Mouse (Mus musculus) left cerebral cortex, postnatal 4 days (tissue): ENCODE data around the gene Fbxw8. TPM values are rescaled to one million over a fixed set of nuclear protein-coding genes. Genes with fewer than 3 reads are reported as not detected.

Experiments
- DNase-seq: peaks from one replicate; pipeline ENCODE4 v3.0.0-alpha.2; 2022
- intact Hi-C: fragments of 180-260 bp; cut with DNase I; formaldehyde crosslinking; loops from one replicate; pipeline ENCODE4 v1.15.1; 2025
- total RNA-seq, 2 experiments: library from RNA; stranded (reverse); gene quantifications; 2 replicates each; pipeline ENCODE4 v1.2.3; 2021

The Fbxw8 gene
- total RNA-seq, 2 experiments from 2014 or later: 45.6 to 45.8 TPM

DNA sequence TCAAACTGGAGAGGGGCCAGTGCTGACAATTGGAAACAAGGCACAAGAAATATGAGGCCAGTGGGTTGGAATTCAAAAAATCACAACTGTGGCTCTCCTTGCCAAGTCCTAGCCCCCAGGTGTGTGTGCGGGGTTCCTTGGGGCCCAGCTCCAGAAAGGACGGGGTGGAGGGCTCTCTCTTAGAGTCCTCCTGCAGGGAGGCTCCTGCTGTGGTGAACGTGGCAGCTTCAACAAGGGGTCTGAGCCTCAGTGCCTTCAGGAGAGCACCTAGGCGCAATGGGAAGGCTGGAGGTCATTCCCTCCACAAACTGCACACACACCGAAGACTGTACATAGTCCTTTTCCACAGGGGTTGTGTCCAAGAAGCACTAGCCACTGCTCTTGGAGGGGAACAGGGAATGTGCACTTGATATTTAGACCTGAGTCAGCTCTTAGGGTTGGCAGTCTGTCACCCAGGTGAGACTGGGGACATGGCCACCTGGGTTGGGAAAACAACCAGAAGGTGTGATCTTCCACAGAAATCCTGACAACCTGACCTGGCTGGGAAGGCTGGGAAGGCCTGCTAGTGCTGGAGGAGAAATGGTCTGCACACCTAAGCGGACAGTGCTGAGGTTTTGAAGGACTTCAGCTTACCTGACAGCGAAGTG lies 46.3 kb downstream of the Fbxw8 start:
- DNase-seq: no peak
- intact Hi-C loops: no loop called here

GRCm38 (mm10) chr5:118108124-118108793 lies 47.0 kb downstream of the Fbxw8 start:
- intact Hi-C loops: no loop called here
- DNase-seq: peak; percentile 96

DNA sequence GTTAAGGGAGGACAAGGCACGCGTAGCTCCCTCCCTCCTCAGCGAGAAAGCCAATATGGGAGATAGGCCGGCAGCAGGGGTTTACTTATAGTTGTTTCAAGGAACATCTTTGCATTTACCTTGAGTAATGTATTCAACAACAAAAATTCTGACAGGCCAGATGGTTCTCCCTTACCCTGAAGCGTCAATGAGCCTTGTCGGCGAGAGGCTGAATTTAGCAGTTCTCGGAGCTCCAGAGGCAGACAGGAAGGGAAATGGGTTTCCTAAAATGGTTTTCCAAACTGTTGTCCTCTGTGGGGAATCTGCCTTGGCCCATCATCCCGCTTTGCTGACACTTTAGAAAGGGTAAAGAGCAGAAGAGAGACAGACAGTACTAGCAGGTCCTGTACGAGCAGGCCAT lies 48.6 kb downstream of the Fbxw8 start:
- intact Hi-C loops: no loop called here
- no peak for DNase-seq

GRCm38 (mm10) chr5:118105536-118105935 lies 49.7 kb downstream of the Fbxw8 start:
- no peak for DNase-seq
- intact Hi-C loops: no loop called here

- intact Hi-C loops: no loop called here
- no peak for DNase-seq
These were observed 55.3 kb downstream of the Fbxw8 start for GRCm38 (mm10) chr5:118099870-118100478.

DNA sequence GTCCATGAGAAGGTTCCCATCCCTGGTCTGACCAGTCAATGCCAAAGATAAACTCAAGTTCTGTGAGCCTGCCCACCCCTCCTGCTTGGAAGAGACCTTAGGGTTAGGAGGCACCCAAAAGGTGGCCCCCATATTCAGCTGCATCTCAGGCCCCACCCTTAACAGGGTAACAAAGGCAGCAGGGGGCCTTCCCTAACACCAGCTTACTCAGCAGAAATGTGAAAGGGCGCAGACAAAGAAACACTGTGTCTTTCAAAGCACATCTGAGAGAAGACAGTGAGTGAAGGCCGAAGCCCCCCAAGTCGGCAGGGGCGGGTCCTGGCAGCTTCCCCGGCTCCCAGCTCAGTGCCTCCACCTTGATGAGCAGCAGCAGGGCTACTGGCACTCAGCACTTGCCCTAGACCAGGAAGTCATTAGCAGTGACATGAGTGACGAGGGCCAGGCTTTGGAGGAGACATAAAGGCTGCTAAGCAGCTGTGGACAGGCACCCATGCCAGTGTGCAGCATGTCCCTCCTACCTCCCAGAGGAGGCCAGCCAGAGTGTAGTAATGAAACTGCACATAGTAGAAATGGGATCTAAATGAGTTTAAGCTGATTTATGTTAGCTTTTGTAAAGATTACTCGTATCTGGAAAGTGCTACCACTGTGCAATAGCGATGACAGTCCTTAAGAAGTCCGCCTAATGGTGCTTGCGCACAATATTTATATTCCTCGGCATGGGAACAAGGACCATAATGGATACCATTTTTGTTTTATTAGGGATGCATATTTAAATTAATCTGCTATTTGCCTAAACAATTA lies 56.0 kb downstream of the Fbxw8 start:
- DNase-seq: peak; percentile 69
- intact Hi-C loops: no loop called here

DNA sequence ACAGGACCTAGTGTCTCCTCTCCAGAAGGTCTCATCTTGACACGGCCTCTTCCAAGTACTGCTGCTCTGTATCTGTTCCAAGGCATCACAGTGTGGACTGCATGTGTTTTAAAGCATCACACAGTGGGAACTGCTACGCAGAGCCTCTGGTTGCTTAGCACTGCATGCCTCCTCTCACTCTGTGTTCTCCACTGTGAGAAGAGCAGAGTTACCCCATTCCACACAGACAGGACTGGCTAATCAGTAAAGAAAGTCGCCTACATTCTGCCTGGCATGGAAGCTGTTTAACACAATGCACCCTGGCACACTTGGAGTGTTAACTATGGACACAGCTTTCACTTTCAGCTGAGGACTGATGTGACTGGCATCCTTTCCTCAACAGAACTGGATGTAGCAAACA lies 58.9 kb downstream of the Fbxw8 start:
- intact Hi-C loops: no loop called here
- no peak for DNase-seq

DNA sequence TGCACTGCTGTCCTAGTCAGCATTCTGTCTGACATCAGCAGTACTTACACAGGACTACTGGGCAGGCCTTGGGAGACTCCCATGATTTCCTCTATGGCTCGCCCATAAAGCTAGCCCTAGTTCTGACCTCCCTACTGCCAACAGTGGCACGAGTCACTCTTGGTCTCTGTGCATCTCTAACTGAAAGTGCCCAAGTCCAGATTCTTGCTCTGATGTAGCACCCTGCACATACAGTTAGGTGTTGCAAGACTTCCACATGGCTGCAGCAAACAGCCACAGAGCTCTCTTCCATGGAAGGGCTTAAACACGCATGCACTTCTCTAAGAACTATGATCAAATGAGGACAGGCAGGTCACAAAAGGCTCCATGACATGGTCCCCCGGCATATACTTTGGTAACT lies 59.4 kb downstream of the Fbxw8 start:
- no peak for DNase-seq
- intact Hi-C loops: no loop called here

- no peak for DNase-seq
- intact Hi-C loops: no loop called here
These were observed 59.8 kb downstream of the Fbxw8 start for GRCm38 (mm10) chr5:118095433-118095832.

DNA sequence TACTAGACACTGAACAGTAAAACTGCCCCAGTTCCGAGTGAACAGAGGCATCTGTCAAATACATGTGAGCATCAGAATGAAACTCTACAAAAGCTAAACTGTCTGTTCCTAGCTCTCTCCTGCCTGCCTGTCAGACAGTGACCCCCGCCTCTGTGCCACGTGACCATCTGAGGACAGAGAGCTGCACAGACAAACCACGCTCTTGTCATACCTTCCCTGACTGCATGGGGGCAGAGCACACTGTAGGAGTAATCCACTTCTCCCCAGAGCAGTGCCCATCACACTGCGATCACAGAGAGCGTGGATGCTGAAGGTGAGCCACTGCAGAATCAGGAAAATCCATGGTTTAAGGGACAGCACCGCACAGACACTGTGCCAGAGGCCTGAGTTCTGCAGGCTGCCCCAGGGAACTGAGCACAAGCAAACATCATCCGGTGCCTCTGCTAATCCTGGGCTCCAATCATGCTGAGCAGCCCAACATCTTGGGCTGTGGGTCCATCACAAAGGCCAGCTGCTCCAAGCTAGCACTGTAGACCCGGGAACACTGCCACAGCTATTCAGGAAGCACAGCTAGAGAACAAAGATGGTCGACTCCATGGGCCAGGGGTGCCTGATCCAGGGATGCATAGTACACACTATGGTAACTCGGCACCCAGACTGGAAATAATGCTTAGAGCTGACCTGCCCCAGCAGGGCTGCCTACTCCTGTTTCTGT lies 61.8 kb downstream of the Fbxw8 start:
- intact Hi-C loops: no loop called here
- peak; percentile 61 for DNase-seq

DNA sequence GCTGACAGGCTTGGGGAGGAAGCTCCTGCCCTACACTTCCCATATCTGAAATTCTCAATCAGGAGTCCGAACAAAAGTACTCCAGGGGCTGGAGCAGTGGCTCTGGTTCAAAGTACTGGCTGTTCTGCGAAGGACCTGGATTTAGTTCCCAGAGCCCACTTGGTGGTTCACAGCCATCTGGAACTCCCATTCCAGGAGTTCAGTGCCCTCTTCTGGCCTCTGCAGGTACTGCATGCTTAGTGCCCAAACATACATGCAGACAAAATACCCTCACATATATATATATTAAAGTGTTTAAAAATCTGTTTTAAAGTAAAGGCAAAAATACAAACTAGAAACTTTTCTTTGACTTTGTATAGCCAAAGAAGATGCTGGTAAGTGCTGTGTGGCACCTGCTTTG lies 64.4 kb downstream of the Fbxw8 start:
- no peak for DNase-seq
- intact Hi-C loops: no loop called here

DNA sequence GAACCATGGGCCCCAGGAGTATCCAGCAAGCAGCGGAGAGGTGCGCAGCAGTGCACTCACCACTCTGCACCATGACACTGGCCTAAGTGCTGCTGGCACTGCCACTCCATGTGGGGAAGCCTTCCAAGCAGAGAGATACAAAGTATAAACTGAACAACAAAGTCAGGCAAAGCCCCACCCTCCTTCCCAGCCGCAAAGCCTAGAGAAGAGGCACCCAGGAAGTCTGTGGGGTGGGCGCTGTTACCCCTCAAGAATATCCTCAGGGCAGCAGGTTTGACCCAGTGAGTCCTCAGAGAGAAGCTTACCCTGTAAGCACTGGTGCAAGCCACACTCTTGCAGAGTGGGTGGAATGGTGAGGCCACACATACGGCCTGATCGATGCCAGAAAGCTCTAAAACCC lies 65.2 kb downstream of the Fbxw8 start:
- intact Hi-C loops: no loop called here
- DNase-seq: no peak

GRCm38 (mm10) chr5:118089102-118089501 lies 66.2 kb downstream of the Fbxw8 start:
- DNase-seq: peak; percentile 63
- intact Hi-C loops: no loop called here

GRCm38 (mm10) chr5:118086956-118087355 lies 68.3 kb downstream of the Fbxw8 start:
- no peak for DNase-seq
- intact Hi-C loops: no loop called here

DNA sequence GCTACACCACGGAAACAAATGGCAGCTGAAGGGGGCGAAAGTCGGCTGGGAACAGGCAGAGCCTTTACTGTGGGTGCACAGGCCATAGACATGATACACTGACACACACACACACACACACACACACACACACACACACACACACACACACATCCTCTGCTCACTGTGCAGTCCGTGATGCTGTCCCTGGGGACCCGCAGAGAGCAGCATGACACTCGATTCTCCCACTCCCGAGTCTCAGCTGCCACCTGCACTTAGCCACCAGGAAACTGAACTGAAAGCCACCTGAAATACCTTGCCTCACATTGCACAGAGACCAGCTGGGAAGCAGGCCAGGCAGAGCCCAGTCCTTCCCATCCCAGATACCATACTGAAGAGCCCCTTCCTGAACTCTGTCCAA lies 70.0 kb downstream of the Fbxw8 start:
- no peak for DNase-seq
- intact Hi-C loops: no loop called here

GRCm38 (mm10) chr5:118084171-118084727 lies 71.0 kb downstream of the Fbxw8 start:
- intact Hi-C loops: no loop called here
- DNase-seq: peak; percentile 57

GRCm38 (mm10) chr5:118083060-118083638 lies 72.1 kb downstream of the Fbxw8 start:
- peak; percentile 65 for DNase-seq
- intact Hi-C loops: no loop called here

- intact Hi-C loops: no loop called here
- no peak for DNase-seq
These were observed 73.3 kb downstream of the Fbxw8 start for GRCm38 (mm10) chr5:118081996-118082395.

- intact Hi-C loops: no loop called here
These were observed 73.8 kb downstream of the Fbxw8 start for GRCm38 (mm10) chr5:118081374-118081949.

GRCm38 (mm10) chr5:118079839-118080250 lies 75.4 kb downstream of the Fbxw8 start:
- intact Hi-C loops: no loop called here
- no peak for DNase-seq

More at GRCm38 (mm10) chr5:118081374-118081949, 73.8 kb downstream of the Fbxw8 start:
- no peak for DNase-seq
